Mouse (Mus musculus) cerebellum, adult 11-12 months (tissue): ENCODE measurements around the gene Gys1.

Experiments
- DNase-seq: peaks from one replicate; pipeline ENCODE4 v3.0.0; 2022

Gene Gys1

DNA sequence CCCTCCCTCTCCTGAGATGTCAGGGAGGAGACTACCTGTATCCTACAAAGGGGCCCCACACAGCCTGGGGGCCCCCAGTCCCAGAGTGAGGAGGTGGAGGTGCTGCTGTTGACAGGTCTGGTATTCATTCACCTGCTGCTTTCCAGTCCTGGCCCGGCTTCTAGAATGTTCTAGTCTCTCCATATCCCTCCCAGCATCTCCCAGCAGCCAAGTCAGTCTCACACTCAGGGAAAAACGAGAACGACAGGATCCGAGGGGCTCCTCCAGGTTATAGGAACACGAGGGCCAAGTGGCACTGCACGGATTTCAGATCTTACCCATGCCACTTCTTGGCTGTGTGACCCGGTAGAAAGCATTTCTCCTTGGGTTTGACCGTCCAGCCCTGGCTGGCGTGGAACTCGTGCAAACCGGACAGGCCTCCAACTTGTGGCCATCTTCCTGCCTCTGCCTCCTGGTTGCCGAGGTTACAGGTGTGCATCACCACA lies 19.9 kb upstream of the Gys1 start:
- DNase-seq: no peak

DNA sequence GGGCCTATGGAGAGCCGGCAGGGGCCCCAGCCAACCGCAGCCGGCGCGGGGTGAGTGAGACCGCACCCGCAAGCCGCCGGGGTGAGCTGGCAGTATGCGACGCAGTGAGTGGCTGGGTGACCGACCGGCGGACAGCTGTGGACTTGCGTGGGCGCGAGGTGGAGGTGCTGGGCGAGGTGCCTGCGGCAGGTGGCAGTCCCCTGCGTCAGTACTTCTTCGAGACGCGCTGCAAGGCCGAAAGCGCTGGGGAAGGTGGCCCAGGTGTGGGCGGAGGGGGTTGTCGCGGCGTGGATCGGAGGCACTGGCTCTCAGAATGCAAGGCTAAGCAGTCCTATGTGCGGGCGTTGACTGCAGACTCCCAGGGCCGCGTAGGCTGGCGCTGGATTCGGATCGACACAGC lies 19.0 kb upstream of the Gys1 start:
- no peak for DNase-seq

DNA sequence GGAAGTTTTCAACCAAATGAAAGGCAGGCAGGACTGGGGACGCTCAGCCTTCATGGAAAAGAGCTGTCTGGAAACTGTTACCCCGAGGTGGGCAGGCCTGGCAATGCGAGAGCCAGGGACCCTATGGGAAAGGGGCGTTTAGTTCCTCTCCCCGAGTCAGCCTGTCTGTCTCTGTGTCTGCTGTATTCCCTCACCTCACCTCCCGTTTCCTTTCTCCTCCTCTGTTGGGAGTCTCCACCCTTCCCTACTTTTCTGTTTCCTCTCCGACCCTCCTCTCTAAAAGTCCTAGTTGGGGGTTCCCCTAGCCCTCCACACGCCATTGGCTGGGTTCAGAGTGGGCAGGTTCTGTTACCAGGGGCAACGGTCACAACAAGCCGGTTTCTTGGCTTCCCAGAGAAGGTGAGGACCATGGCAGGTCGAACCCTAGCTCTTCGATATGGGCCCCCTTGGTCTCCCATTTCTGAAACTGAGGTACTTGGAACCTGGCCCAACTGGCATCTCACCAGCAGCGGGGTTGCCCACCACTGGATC lies 16.6 kb upstream of the Gys1 start:
- no peak for DNase-seq

DNA sequence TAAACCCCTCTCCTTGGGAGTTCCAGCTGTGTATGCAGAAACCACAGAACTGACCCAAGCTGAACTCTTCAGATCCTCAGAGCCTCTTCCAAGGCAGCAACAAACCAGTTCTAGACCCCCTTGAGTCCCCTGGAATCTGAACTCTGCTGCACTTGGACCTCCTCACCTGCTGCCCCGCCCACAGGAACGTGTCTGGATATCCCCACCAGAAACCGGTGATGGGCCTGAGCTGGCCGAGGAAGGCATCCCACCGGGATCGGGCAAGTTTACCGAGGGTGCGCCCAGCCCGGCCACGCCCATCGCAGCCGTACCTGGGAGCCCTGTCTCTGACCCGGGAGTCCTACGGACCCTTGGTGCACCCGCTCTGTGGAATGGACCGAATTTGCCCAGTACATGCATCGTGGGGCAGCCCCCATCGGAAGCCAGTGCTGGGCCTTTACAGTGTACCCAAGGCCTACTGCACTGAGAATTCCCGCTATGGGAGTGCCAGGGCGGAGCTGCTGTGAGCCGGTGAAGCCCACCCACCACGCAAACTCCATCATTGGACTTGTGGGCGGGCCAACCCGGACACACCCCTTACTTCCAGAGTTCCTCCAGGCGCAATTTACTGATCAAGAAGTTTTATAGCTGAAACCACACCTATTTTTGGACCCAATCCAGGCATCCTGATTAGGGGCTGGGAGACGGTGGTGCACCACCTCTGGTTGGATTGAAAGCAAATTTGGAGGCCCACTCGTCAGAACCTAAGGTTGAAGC lies 14.6 kb upstream of the Gys1 start:
- no peak for DNase-seq

DNA sequence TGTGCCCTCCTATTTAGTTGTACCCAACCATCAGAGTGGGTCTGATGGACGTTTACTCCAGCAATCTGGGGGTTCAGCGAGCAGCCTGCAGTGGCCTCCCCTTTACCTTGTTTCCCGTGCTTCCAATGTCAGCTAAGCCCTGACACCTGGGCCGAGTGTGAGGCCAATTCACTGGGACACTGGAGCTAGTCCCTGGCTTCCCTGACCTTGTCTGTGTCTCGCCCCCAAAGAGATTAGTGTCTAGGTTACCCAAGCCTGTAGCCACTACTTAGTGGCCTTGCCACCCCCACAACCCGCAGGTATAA lies 14.1 kb upstream of the Gys1 start, which contains the start of gene Lhb:
Gene Lhb (plus strand): TSS at position 206 of the 305 bp plus-strand sequence.
- no peak for DNase-seq

DNA sequence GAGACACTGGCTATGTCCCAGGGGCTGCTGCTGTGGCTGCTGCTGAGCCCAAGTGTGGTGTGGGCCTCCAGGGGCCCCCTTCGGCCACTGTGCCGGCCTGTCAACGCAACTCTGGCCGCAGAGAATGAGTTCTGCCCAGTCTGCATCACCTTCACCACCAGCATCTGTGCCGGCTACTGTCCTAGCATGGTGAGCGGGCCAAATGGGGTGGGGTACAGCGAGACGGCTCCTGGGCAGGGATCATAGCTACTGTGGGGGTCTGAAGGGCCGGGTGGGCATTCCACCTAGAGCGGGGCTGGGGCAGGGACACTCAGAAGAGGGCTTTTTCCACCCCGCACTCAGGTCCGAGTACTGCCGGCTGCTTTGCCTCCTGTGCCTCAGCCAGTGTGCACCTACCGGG lies 13.4 kb upstream of the Gys1 start:
- no peak for DNase-seq

DNA sequence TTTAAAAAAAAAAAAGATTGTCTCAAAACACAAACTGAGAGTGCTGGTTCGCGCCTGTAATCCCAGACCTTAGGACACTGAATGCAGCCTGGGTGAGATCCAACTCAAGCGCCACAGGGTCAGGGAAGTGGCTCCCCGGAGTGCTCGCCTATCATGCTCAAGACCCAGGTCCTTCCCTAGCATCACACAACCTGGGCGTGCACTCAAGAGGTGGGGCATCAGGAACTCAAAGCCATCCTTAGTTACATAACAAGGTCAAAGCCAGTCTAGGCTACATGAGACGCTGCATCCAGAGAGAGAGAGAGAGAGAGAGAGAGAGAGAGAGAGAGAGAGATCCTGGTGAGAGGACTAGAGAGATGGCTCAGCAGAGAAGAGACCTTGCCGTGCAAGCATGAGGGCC lies 8.1 kb upstream of the Gys1 start:
- no peak for DNase-seq

DNA sequence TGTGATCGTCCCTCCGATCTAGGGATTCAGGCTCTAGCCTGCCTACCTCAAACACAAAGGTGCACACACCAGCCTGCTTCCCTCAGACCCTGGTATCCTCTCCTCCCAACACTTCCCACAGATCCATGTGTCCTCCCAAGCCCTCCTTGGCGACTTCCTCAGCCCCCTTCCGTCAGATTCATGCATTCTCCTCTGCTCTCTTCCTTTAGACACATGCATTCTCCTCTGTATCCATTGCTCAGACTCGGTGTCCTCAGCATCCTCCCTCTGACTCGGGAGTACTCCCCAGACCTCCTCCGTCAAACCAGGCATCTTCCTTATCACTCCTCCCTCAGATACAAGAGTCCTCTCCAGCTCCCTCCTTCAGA lies 825 bp upstream of the Gys1 start:
- no peak for DNase-seq

DNA sequence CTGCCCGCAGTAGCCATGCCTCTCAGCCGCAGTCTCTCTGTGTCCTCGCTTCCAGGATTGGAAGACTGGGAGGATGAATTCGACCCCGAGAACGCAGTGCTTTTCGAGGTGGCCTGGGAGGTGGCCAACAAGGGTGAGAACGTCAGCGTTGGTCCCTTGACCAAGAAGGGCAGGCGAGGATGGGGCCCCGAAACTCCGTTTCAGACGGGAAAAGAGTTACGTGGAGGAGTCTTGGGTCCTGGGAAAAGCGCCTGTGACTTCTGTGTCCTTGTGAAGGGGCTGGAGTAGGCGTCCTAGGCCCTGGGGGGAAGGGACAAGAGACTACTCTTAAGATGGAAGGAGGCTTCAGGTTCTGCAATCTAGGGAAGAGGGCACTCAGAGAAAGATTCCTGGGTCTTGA lies 394 bp downstream of the Gys1 start:
- DNase-seq: no peak

DNA sequence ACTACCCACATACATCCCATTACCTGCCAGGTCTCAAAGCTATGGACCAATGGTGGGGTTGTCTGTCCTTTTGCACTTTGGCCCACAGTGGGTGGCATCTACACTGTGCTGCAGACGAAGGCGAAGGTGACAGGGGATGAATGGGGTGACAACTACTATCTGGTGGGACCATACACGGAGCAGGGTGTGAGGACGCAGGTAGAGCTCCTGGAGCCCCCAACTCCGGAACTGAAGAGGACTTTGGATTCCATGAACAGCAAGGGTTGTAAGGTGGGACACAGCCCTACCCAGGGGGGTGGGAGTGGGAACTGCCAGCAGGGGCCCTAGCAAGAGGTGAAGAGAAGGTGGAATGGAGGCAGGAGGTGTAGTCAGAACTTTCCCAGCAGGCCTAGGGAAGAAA lies 1.8 kb downstream of the Gys1 start:
- DNase-seq: peak; percentile 51

DNA sequence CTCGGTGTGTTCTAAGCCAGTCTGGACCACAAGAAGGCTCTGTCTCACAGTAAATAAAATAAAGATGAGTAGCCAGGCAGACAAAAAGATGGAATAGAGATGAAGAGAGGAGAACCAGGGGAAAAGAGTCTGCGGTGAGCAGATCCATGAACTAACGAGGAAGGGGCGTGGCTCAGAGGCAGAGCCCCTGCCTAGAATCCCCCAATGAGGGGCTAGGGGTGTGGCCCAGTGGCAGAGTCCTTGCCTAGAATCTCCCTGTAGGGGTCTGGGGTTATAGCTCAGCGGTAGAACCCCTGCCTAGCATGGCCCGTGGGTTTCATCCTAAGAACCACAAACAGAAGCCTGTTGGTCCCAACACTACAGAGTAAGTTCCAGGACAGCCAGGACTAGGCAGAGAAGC lies 2.4 kb downstream of the Gys1 start:
- DNase-seq: no peak

DNA sequence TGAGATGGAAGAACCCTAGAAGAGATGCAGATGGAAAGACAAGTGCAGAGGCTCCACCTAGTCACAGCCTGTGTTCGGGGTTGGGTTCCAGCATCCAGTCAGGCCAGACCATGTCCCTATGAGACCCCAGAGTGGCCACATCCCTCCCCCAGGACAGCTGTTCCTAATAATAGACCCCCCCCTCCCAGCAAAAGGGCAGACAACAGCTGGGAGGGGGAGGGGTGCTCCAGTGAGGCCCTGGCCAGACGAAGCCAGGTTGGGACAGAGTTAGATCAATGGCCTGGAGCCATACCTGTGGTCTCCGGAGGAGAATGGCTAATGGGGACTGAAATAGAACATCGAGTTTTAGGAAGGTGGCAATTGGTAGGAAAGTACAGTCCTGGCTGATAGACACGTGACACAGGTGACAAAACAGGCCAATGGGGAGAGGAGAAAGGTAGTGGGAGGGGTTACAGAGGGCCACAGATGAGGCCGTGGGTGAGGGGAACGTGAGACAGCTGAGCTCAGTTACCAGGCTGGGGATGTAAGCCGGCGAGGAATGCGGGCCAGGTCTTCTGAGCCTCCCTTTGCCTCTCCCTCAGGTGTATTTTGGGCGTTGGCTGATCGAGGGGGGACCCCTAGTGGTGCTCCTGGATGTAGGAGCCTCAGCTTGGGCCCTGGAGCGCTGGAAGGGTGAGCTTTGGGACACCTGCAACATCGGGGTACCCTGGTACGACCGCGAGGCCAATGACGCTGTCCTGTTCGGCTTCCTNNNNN lies 3.1 kb downstream of the Gys1 start, which contains the start of gene Ruvbl2:
Gene Ruvbl2 (minus strand): TSS at position 576 of the 756 bp plus-strand sequence.
- peak; percentile 56 for DNase-seq

DNA sequence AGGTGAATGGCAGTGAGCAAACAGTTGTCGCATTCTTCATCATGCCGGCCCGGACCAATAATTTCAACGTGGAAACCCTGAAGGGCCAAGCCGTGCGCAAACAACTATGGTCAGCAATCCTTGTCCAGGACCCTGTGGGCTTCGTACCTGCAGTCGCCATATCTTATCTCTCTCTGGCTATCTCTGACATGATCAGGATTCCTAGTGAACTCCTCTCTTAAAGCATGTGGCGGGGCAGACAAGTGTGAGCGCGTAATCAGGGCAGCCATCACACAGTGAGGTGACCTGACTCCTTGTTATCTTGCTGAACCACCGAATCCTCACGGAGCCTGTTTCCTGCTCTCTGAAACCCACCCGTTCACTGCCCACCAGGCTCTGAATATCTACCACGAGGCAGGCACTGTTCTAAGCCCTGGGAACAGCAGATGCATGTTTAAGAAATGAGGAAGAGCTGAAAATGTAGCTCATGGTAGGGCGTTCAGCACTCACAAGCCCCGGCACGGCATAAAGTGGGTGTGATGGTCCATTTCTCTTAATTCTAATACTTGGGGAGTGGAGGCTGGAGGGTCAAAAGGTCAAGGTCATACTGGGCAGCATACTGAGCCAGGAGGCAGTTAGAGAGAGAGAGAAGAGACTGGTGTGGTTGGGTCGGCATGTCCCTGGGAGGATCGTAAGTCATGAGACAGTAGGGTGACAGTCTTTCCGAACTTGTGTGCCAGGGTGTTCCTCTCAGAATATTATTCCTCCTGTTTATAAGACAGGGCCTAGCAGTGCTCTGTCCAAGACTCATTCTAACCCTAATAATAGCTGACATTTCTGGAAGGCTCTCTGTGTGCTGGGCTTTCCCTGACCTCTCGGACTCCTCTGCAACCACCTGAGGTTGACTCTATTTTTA lies 9.1 kb downstream of the Gys1 start:
- no peak for DNase-seq

DNA sequence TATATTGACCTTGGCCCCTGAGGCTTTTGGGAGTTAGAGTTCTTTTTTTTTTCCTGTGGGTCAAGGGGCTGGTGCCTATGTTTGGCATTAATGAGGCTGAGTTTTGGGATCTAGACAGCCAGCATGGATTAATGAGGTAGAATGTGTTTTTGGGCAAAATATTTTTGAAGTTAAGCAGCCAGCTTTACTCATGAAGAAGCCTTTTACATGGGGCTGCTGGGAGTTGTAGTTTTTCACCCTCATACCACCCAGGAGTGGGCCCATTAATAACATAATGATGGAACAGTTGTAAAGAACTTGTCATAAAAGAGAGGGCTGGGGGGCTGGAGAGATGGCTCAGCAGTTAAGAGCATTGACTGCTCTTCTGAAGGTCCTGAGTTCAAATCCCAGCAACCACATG lies 11.9 kb downstream of the Gys1 start:
- no peak for DNase-seq

DNA sequence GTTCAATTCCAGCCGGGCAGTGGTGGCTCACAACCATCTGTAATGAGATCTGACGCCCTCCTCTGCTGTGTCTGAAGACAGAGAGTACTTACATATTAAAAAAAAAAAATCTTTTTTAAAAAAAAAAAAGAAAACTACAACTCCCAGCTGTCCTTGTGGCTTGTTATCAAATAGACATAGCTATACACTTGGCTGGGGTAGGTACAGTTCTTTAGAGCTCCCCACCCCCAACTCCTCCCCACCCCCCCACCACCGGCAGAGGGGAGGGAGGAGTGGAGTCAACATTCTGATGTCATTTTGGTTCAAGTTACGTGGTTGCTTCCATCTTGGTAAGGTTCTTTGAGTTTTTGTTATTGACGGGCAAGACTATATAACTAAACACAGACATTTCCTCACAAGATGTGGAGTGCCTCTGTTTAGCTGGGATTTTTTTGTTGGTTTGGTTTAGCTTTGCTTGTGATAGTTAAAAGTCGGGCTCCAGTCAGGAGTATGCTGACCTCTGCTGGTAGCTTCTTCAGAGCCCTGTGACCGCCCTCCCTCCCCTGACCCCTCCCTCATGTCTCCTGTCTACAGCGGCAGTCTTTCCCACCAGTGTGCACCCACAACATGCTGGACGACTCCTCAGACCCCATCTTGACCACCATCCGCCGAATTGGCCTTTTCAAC lies 12.8 kb downstream of the Gys1 start:
- DNase-seq: no peak

DNA sequence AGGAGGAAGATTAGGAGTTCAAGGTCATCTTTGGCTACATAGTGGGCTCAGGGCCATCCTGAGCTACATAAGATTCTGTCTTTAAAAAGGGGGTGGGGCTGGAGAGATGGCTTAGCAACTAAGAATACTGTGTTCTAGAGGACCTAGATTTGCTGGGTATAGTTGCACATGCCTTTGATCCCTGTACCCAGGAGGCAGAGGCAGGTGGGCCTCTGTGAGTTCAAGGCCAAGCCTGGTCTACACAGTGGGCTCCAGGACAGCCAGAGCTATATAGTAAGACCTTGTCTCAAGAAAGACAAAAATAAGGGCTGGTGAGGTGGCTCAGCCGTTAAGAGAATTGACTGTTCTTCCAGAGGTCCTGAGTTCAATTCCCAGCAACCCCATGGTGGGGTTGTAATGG lies 15.3 kb downstream of the Gys1 start:
- no peak for DNase-seq

DNA sequence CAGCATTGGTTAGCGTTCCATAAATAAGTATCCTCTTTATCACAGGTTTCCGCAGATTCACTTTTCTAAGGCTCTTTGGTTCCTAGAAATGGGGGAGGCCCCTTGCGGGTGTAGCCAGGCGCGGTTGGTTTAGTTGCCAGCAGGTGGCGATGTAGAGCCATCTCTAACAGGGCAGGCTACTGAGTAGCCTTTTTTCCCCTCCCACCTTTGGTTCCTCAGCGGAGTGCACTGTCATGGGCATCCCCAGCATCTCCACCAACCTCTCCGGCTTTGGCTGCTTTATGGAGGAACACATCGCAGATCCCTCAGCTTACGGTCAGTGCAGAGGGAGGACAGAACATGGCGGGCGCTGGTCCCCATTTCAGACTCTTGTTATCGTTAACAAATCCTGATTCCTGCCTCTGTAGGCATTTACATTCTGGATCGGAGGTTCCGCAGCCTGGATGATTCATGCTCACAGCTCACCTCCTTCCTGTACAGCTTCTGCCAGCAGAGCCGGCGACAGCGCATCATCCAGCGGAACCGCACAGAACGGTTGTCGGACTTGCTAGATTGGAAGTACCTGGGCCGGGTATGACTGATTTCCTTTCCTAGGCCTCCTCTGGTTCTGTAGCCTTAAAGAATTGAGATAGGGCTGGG lies 16.8 kb downstream of the Gys1 start:
- DNase-seq: peak; percentile 80

DNA sequence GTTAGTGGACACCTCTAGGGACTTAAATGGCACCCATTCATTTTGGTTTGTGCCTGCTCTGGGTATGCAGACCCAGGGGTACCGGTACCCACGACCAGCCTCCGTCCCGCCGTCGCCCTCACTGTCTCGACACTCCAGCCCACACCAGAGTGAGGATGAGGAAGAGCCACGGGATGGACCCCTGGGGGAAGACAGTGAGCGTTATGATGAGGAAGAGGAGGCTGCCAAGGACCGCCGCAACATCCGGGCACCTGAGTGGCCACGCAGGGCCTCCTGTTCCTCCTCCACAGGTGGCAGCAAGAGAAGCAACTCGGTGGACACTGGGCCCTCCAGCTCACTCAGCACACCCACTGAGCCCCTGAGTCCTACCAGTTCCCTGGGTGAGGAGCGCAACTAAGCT lies 20.3 kb downstream of the Gys1 start:
- peak; percentile 46 for DNase-seq

DNA sequence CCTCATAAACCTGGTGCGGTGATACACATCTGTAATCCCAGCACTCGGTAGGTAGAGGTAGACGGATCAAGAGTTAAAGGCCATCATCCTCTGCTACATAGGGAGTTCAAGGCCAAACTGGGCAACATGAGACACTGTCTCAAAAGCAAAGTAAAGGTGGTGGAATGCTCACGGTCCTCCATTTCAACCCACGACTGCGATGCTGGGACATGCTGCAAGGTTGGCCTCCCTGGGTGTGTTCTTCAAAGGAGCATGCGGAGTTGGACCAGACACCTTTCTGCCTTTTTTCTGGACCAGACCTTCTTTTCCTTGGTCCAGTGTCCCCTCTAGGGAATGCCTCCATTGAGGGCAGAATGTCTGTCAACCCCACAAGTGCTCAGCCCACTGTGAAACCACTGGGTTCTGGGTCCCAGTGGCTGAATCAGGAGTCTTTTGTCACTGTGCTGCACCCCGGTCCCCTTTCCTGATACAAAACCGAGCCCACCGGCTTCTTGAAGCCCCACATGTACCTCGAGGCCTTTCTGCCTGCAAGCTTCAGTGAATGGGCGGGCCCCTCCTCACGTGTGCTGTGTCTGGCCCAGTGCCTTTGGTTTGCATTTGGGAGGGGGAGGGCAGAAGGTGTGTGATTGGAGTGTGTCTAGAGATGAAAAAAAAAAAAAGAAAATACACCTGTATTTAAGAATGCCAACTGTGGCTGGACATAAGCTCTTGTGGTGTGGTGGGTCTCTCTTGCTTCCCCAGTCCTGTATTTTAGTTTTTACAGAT lies 21.5 kb downstream of the Gys1 start:
- no peak for DNase-seq

DNA sequence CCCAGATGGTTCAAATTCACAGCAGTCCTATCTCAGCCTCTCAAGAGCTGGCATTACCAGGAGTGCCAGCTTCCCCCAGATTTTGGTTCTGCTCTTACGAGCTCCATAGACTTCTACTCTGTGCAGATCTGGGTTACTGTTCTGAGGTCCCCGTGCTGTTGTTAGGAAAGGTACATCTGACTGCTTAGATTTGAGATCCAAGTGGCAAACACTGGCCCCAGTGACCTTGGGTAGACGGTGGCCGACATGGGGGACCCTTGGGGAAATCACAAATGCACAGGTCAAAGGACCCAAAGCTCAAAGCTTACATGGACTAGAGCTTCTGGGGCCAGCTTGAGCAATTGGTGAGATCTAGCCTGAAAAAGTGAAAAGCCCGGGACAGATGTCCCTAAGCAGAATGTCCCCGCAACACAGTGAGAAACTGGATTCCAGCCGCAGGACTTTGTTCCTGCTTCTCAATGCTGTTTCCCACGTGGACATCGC lies 22.1 kb downstream of the Gys1 start:
- no peak for DNase-seq
